Mouse (Mus musculus) cortical plate, adult 2 months (tissue): Measurements from ENCODE around the gene Hspb9.

ENCODE experiments used
- CTCF ChIP-seq: fragments of 200-500 bp; IDR thresholded peaks from 2 replicates; pipeline ENCODE4 v1.5.1; 2011; ENCODE audit warnings: mild to moderate bottlenecking, control low read depth, low read length; ENCODE audit not compliant: insufficient read depth; ENCODE audit errors: extremely low read depth
- POLR2A ChIP-seq: fragments of 200-500 bp; IDR thresholded peaks from 2 replicates; pipeline ENCODE4 v1.6.1; 2011; ENCODE audit warnings: mild to moderate bottlenecking, low read length, control low read depth; ENCODE audit not compliant: insufficient read depth; ENCODE audit errors: extremely low read depth

DNA sequence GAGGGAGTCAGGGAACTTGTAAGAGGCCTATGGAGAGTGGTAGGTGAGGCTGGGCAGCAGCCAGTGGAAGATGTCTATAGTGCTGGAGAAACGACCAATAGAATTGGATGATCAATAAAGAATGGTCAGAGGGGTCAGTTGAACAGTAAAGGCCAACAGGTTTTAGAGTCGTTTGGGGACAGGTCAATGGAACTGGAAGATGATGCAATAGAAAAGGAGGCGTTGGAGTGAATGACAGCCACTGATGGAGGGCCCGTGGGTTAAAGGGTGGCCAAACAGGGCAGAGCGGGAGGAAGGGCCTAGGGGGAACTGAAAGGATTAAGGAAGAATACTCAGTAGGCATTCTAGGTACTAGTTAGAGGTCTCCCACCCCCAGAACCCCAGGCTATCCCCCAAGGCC, 33.5 kb downstream of the Hspb9 start:
- no peak for TF ChIP-seq CTCF
- no peak for TF ChIP-seq POLR2A
